Mouse (Mus musculus) lung, postnatal 0 days (tissue): ENCODE data around the gene Neurod2.

Experiments used
- CTCF ChIP-seq: IDR thresholded peaks from 2 replicates; pipeline ENCODE4 v1.5.1; 2016; ENCODE audit warnings: antibody characterized with exemption, mild to moderate bottlenecking
- EP300 ChIP-seq: IDR thresholded peaks from 2 replicates; pipeline ENCODE4 v1.6.1; 2016; ENCODE audit warnings: antibody characterized with exemption, mild to moderate bottlenecking, control low read depth

GRCm38 (mm10) chr11:98333263-98333696, 3.8 kb upstream of the Neurod2 start:
- no peak for TF ChIP-seq CTCF
- no peak for TF ChIP-seq EP300
